Mouse (Mus musculus): Measurements from ENCODE around the gene Stap1.

GRCm38 (mm10) chr5:86129828-86130227 lies 58.3 kb downstream of the Stap1 start:
- no peak for TF ChIP-seq CTCF (IDR thresholded peaks at IDR 0.05; ENCODE audit: low read depth)
- TF ChIP-seq EP300 (IDR thresholded peaks at IDR 0.05; ENCODE audit: low read depth): no peak

All from liver, postnatal 0 days (tissue).